Mouse (Mus musculus) bone marrow, adult 2 months (tissue): ENCODE data around the gene Nol9.

ENCODE experiments used
- CTCF ChIP-seq: fragments of 200-500 bp; IDR thresholded peaks from 2 replicates; pipeline ENCODE4 v1.5.1; 2011; ENCODE audit warnings: low read length, control low read depth; ENCODE audit not compliant: control insufficient read depth, insufficient read depth
- POLR2A ChIP-seq: fragments of 200-500 bp; IDR thresholded peaks from 2 replicates; pipeline ENCODE4 v1.6.1; 2011; ENCODE audit warnings: low read depth, mild to moderate bottlenecking, control low read depth, low read length, borderline replicate concordance; ENCODE audit not compliant: control insufficient read depth

DNA sequence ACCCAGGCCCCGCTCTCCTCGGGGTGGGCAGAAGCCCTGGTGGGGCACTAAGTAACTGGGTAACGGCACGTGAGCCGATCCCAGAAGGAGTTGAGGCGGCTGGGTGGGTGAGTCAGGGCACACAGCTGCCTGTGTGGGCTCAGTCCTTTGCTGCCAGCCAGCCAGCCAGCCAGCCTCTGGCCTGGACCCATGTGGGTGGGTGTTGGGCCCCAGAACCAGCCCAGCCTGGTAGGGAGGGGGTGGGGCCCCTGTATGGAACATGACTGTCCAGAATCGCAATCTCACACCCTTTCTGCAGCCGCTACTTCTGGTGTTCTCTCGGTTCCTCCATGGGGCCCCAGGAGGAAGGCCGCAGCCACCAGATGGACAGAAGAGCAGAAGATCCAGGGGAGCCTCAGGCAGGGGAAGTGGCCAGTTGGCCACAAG is 39.0 kb downstream of the Nol9 start:
- TF ChIP-seq CTCF (no peak), POLR2A (no peak)
